Mouse (Mus musculus) stomach, postnatal 0 days (tissue): ENCODE data around the gene Ank3.

Experiments used
- CTCF ChIP-seq: IDR thresholded peaks from 2 replicates; pipeline ENCODE4 v1.5.1; 2016; ENCODE audit warnings: antibody characterized with exemption, low read depth, mild to moderate bottlenecking, moderate library complexity
- EP300 ChIP-seq: optimal IDR thresholded peaks from 2 replicates; pipeline ENCODE3; 2016; ENCODE audit warnings: antibody characterized with exemption

GRCm38 (mm10) chr10:69418716-69419115, 20.1 kb downstream of the Ank3 start:
- TF ChIP-seq CTCF (no peak), EP300 (no peak)
